Mouse (Mus musculus) lung, adult 2 months (tissue): ENCODE measurements around the gene Bag6.

ENCODE experiments used
- CTCF ChIP-seq: fragments of 200-500 bp; IDR thresholded peaks from 2 replicates; pipeline ENCODE4 v1.5.1; 2011; ENCODE audit warnings: mild to moderate bottlenecking, low read length, control low read depth; ENCODE audit not compliant: insufficient read depth
- POLR2A ChIP-seq: fragments of 200-500 bp; IDR thresholded peaks from 2 replicates; pipeline ENCODE4 v1.6.1; 2011; ENCODE audit warnings: low read depth, mild to moderate bottlenecking, control low read depth, low read length, borderline replicate concordance; ENCODE audit errors: extremely low read depth

DNA sequence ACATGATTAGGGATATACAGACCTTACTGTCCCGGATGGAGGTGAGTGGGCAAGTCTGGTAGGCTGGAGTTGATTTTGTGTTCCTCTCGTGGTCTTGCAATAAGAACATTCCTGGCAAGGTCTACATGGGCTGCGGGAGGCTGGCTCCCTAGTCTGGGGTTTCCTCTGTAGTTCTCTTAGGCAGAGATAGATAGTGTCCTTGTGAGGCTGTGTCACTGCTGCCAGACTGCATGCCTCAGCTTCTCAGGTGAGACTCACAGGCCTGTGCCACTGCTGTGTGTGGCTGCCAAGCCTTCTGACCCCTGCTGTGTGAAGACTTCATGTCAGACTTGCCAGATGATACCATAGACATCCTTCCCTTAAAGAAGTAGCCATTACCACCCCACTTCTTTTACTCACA lies 4.3 kb downstream of the Bag6 start:
- TF ChIP-seq POLR2A (no peak), CTCF (no peak)
